Mouse (Mus musculus) lung, adult 18-20 months (tissue): ENCODE measurements around the gene Gm5447.

Experiments used
- DNase-seq, 2 experiments: peaks; one replicate each; pipeline ENCODE4 v3.0.0; 2022; ENCODE audit warnings: mixed read lengths in 2 of 2

The Gm5447 gene

GRCm38 (mm10) chr13:30973501-30974246 is at the start of gene Gm5447, which contains the start of gene Exoc2:
Gene Gm5447, plus strand, starts transcription at chr13:30974204.
Gene Exoc2, minus strand, starts transcription at chr13:30974093.
- DNase-seq, result peak; percentile 84 to 87

GRCm38 (mm10) chr13:30924269-30924668 is 49.7 kb upstream of the Gm5447 start:
- no peak for DNase-seq

- DNase-seq, result no peak
These were observed 44.9 kb upstream of the Gm5447 start for GRCm38 (mm10) chr13:30929119-30929518.

GRCm38 (mm10) chr13:30931613-30932012 is 42.4 kb upstream of the Gm5447 start:
- DNase-seq, result no peak

GRCm38 (mm10) chr13:30932972-30933371 is 41.0 kb upstream of the Gm5447 start:
- DNase-seq, result no peak

GRCm38 (mm10) chr13:30945788-30946187 is 28.2 kb upstream of the Gm5447 start:
- DNase-seq, result no peak

GRCm38 (mm10) chr13:30947129-30947528 is 26.9 kb upstream of the Gm5447 start:
- no peak for DNase-seq

- DNase-seq, result no peak
These were observed 26.5 kb upstream of the Gm5447 start, which contains the start of gene Hus1b for GRCm38 (mm10) chr13:30947540-30947939. Gene Hus1b, minus strand, starts transcription at chr13:30947759.

- DNase-seq, result no peak
These were observed 24.8 kb upstream of the Gm5447 start for GRCm38 (mm10) chr13:30949181-30949580.

GRCm38 (mm10) chr13:30952044-30952443 is 22.0 kb upstream of the Gm5447 start:
- no peak for DNase-seq

GRCm38 (mm10) chr13:30953580-30953979 is 20.4 kb upstream of the Gm5447 start:
- DNase-seq, result no peak

- DNase-seq, result no peak
These were observed 13.3 kb upstream of the Gm5447 start for GRCm38 (mm10) chr13:30960714-30961113.

- DNase-seq, result no peak
These were observed 12.1 kb upstream of the Gm5447 start for GRCm38 (mm10) chr13:30961932-30962331.

- DNase-seq, result no peak
These were observed 7.5 kb upstream of the Gm5447 start for GRCm38 (mm10) chr13:30966507-30966911.

GRCm38 (mm10) chr13:30968311-30968710 is 5.7 kb upstream of the Gm5447 start:
- DNase-seq, result no peak

- no peak for DNase-seq
These were observed 3.0 kb upstream of the Gm5447 start for GRCm38 (mm10) chr13:30971047-30971446.

GRCm38 (mm10) chr13:30972102-30972501 is 1.9 kb upstream of the Gm5447 start:
- peak in 1 of 2 experiments; percentile 32 for DNase-seq

- peak in 1 of 2 experiments; percentile 30 for DNase-seq
These were observed 235 bp downstream of the Gm5447 start for GRCm38 (mm10) chr13:30974247-30974630.

- DNase-seq, result no peak
These were observed 2.6 kb downstream of the Gm5447 start for GRCm38 (mm10) chr13:30976536-30977084.

GRCm38 (mm10) chr13:30978224-30978623 is 4.2 kb downstream of the Gm5447 start:
- peak in 1 of 2 experiments; percentile 25 for DNase-seq

- peak; percentile 53 to 67 for DNase-seq
These were observed 7.7 kb downstream of the Gm5447 start for GRCm38 (mm10) chr13:30981666-30982065.

- peak in 1 of 2 experiments; percentile 31 for DNase-seq
These were observed 11.2 kb downstream of the Gm5447 start for GRCm38 (mm10) chr13:30985275-30985597.

GRCm38 (mm10) chr13:30985598-30986466 is 11.8 kb downstream of the Gm5447 start:
- DNase-seq, result peak; percentile 34 to 41
